Mouse (Mus musculus): ENCODE data around the gene Cap1. TPM values are rescaled to one million over a fixed set of nuclear protein-coding genes. Genes with fewer than 3 reads are reported as not detected.
A peak's percentile ranks its signal among the peaks of the same experiment; 100 is the strongest.

The Cap1 gene
- total RNA-seq (2021) = 100 to 1,000 TPM; 267 to 277 TPM

DNA sequence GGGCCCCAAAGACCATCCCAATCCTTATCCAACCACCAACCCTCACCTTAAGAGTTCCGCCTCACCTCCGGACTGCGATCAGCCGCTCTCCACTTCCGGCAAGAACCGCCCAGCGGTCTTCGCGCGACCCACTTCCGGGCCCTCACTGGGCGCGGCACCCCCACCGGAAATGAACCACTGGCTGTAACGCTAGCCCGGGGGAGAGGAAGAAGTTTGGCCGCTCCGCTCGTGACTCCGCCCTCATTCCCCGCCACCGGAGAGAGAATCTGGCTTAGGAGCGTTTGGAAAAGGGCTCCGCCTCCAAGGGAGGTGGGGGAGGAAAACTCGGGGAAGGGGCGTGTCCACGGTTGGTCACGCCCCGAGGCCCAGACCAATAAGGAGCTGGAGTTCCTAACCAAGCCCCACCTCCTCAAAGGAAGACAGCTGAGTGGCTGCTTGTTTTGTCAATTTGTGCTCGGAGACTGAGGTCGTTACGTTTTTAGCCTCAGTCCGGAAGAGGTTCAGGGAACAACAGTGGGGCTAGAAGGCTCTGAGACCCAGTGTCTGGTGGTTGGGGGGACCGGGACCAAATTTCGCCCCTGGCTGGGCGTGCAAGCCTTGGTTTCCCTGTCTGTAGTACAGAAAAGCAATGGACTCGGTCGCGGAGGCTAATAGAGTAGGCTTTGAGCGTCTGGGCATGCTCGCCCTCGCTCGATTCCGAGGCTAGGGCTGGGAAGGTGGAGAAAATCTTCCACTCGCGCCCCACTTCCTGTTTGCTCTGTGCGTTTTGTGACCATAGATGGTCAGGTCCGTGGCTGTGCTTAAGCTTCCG is at the start of gene Cap1:
Gene Cap1 (minus strand): TSS at position 289 of the 811 bp plus-strand sequence.
- intact Hi-C loops (cut with DNase I) = no loop called here

DNA sequence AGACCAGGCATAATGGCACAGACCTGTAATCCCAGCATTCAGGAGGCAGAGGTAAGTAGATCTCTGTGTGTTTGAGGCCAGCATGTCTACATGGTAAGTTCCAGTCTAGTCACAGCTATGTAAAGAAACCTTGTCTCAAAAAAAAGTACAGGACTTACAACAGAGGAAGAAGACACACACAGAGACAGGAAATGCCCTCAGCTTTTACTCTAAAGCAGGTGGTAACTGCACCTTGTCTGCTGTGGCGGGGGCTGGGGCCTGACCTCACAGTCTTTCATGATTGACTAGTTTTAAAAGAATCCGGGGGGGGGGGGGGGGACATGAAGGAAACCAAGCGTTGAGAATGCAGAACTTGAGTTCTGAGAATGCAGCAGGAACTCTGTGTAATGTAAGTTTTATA is 48.0 kb upstream of the Cap1 start:
- DNase-seq (ENCODE audit: low spot score in 2 of 2) = no peak
- intact Hi-C loops (cut with DNase I) = no loop called here

More for the DNA sequence above, at the start of gene Cap1:
- peak; percentile 98 for DNase-seq (ENCODE audit: low spot score in 2 of 2)

DNA sequence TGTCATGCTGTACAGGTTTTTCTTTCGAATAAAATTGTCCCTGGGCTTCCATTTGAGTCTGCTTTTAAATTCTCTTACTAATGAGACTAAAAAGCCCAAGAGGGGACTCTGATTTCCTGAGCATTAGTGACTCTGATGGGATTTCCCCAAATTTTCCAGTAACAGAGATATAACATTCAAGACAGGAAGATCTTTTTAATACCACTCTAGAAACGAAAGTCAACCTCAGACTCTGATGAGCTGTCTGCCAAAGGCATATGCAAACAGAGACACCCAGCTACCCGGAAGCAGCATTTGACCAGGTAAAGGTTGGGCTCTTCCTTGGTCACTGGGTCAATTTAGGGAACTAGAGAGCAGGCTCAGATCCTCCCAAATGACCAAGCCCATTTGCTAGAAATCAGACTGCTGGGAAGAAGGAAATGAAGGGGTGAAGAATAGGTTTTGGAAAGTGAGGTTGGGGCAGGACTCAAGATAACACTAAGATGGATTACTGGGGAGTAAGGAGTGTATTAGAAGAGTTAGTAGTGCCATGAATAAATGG is 47.3 kb upstream of the Cap1 start:
- intact Hi-C loops (cut with DNase I) = no loop called here
- no peak for DNase-seq (ENCODE audit: low spot score in 2 of 2)

DNA sequence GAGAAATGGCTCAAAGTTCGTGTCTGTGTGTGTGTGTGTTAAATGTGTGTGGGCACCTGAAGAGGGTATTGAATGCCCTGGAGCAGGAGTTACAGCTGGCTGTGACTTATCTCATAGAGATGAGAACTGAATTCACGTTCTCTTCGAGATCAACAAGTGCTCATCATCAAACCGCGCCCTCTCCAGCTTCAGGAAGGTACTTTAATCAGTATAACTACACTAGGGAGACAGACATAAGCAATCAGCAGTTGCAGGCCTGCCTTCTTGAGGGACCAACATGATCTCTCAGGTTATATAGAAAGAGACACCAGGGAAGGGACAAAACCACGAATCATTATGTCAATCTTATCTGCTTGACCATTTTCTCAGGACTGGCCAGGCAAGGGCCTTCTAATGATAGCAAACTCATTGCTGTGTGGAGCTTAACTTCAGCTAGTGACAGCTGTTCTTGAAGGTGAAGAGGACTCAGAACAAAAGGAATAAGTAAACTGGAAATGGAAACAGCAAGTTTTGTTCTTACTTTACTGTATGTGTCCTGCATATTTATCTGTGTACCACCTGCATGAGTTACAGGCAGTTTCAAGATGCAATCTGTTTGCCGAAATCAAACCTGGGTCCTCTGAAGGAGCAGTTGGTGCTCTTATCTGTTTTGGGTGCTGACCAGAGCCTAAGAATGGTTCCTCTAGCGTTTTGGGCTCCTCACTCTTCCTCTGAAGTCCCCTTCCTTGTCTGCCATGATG is 46.6 kb upstream of the Cap1 start:
- no peak for DNase-seq (ENCODE audit: low spot score in 2 of 2)
- intact Hi-C loops (cut with DNase I) = no loop called here

DNA sequence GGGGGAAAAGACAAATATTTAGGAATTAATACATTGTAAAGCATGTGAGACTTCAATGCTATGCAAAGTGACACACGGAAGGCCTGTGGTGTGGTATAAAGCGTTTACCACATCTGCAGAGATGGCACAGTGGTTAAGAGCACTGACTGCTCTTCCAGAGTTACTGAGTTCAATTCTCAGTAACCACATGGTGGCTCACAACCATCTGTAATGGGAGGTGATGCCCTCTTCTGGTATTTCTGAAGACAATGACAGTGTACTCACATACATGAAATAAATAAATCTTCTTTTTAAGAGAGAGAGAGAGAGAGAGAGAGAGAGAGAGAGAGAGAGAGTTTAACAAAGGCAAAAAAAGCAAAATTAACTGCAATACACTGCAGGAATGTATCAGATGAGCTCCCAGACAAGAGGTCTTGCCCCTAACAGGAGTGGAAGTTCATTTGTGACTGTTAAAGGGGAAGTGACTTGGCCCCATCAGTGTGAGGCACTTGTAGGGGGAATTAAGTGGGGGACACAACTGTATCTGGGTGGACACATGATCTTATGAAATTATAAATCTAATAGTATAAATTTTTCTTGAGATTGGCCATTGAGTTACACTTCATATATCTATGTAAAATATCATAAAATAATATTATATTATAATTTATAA is 45.2 kb upstream of the Cap1 start:
- intact Hi-C loops (cut with DNase I) = no loop called here
- DNase-seq (ENCODE audit: low spot score in 2 of 2) = no peak

DNA sequence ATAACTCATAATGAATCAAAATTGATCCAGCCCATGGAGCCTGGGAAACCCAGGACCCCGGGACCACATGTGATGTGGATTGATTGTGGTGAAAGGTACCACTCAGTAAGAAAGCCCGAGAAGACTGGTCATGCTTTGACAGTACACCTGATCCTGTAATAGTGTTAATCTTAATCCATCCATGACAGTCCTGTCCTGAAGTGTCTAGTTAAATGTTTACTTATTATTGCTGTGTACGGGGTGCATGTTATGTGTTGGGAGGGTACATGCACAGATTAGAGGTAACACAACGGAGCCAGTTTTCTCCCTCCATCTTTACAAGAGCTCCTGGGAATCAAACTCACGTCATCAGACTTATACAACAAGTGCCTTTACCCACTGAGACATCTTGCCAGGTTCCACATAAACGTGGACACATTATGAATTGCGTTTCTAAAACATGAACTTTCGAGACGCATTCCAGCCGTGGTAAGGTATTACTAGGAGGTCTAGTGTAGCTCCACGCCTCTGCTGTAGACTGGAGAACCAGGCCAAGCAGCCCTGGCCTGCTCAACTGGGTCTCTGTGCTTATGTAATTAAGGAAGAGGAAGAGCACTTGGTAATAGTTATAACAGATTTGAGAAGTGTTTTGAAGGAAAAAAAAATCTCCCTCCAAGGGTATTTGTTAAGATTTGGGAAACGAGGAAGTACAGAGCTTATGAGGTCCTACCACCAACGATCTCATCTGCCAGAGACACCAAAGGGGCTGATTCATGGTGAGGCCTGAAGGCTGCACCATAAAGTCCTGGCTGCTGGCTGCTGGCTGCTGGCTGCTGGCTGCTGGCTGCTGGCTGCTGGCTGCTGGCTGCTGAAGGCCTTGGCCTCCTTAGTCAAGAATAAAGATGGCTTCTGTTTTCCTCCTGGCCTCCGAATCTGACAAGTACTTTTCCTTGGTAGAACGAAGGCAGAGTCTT is 37.8 kb upstream of the Cap1 start:
- intact Hi-C loops (cut with DNase I) = no loop called here
- no peak for DNase-seq (ENCODE audit: low spot score in 2 of 2)

DNA sequence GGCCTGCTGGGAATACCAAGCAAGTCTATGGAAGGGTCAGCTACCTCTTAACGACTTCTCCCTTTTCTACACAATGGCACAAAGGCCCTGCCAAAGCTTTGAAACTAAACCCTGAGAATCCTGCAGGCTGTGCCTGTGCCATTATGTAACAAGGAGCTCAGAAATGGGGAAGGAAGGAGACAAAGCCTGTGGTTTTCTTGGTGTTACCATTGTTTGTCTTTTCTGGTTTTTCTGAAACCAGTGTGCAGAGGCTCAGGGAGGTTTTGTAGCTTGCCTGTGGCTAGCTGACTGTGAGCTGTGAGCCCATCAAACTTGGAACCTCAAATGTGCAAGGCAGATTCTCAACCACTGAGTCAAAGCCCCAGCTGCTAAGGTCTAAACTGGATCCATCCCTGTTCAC is 37.0 kb upstream of the Cap1 start:
- no peak for DNase-seq (ENCODE audit: low spot score in 2 of 2)
- intact Hi-C loops (cut with DNase I) = no loop called here

DNA sequence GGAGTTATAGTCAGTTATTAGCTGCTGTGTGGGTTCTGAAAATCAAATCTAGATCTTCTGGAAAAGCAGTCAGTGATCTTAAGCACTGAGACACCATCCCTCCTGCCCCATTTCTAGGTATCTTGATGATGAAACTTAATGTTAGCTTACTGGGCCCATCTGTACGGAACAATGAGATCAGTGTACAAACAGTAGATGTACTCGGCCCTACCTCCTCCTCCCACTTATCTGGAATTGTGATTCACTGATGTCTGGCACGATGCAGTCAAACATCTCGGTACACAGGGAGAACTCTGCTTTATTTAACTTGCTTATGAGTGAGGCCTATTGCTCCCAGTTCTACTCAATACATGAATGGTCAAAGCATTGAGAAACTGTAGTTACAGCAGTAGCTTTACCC is 30.1 kb upstream of the Cap1 start:
- intact Hi-C loops (cut with DNase I) = no loop called here
- no peak for DNase-seq (ENCODE audit: low spot score in 2 of 2)

DNA sequence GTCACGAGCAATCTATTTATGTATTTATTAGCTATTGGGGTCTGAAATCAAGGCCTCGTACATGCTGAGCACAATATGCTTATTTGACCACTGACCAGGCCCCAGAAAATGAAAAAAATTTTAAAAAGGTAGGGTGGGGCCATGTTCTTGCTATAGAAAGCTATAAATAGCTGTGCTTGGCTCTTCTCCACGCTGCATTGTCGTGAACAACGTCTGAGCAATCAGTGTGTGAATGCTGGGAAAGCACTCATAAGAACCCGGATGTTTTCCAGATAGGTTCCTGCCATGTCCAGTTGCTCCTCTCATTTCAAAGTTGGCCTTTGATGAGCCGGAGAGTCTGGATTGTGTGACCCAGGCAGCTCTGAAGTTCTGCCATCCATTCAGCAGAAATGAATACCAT is 28.3 kb upstream of the Cap1 start:
- intact Hi-C loops (cut with DNase I) = loop anchor here (5.0 kb wide), 1 partner anchor 168 kb away; no protein-coding TSS in a partner anchor
- DNase-seq (ENCODE audit: low spot score in 2 of 2) = no peak

DNA sequence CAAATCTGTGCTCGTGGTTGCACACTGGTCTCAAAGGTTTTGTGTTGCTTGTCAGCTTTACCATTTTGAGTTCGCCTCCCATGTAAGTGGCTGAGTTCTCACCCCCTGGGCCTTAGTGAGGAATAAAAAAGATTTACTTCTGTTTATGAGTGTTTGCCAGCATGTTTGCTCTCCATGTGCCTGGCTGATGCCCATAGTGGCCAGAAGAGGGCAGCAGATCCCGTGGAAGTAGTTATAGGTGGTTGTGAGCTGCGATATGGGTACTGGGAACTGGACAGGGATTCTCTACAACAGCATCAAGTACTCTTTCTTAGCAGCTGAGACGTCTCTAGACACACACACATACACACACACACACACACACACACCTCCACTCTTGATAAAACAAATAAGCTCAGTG is 26.8 kb upstream of the Cap1 start:
- intact Hi-C loops (cut with DNase I) = loop anchor here (5.0 kb wide), 1 partner anchor 170 kb away; no protein-coding TSS in a partner anchor
- DNase-seq (ENCODE audit: low spot score in 2 of 2) = no peak

DNA sequence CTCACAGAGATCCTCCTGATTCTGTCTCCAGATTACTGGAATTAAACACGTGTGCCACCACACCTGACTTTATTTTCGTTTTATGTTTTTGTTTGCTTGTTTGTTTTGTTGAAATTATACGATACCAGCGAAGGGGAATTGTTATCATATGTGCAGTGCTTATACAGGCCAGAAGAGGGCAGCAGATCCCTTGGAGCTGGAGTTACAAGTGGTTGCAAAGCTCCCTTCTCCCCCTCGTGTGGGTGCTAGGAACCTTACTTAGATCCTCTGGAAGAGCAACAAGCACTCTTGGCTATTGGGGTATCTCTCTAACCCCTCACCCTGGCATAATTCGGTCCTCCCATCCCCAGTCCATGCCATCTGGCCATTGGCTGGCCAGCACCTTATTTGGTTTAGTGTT is 24.7 kb upstream of the Cap1 start:
- intact Hi-C loops (cut with DNase I) = loop anchor here (5.0 kb wide), 1 partner anchor 172 kb away; no protein-coding TSS in a partner anchor
- DNase-seq (ENCODE audit: low spot score in 2 of 2) = no peak

DNA sequence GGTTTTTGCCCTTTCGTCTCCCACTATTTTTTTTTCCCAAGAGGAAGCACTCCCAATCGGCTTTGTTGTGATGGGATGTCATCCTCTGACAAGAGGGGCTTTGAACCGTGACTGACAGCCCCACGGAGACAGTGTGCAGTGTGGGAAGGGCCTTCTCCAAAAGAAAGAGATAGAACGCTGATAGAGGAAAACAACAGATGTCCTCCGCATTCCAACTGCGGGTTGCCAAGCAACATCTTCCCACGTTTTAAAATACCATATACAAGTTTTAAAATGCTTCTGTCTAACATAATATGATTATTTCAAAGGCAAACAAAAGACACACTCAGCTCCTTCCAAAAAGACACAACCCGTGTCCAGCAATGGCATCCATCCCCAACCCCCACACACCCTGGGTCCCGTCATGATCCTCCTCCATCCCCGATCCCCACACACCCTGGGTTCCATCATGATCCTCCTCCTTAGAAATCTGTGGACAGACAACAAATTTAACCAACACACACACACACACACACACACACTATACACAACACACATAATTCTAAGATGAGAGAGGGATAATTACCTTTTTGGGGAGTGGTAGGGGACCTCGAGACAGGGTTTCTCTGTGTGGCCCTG is 23.8 kb upstream of the Cap1 start:
- intact Hi-C loops (cut with DNase I) = loop anchor here (5.0 kb wide), 1 partner anchor 173 kb away; no protein-coding TSS in a partner anchor
- peak; percentile 51 to 52 for DNase-seq (ENCODE audit: low spot score in 2 of 2)

DNA sequence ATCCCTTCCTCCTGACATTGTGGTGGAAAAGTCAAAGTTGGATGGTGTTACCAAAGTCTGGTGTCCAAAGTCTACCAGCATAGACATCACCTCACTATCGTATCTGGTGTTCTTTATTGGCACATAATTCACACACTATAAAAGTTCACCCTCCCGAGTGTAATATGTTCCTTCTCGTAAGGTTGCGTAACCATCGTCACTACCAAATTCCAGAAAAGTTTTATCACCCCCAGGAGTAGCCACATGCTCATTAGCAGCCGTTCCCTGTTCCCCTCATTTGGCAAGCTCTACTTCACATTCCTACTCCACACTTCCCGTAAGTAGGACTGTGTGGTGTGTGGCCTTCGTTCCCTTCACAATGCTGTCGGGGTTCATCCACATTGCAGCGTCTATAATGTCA is 19.5 kb upstream of the Cap1 start:
- no peak for DNase-seq (ENCODE audit: low spot score in 2 of 2)
- intact Hi-C loops (cut with DNase I) = no loop called here

DNA sequence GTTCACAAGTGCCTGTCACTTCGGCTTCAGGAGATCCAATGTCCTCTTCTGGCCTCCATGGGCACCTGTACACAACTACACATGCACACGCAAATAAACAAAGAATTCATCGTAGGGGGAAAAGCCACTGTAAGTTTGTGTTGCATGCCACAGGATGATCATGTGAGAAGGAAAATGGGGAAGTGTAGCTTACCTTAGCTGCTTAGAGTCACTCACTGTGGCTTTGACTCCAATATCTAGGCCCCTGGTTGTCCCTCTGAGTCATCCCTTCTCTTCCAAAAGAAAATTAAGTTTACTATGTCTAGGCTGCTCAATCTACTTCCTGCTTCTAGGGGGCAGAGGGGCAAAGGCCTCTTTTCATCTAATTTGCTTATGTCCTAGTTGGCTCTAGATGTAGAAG is 17.9 kb upstream of the Cap1 start:
- intact Hi-C loops (cut with DNase I) = no loop called here
- DNase-seq (ENCODE audit: low spot score in 2 of 2) = no peak

DNA sequence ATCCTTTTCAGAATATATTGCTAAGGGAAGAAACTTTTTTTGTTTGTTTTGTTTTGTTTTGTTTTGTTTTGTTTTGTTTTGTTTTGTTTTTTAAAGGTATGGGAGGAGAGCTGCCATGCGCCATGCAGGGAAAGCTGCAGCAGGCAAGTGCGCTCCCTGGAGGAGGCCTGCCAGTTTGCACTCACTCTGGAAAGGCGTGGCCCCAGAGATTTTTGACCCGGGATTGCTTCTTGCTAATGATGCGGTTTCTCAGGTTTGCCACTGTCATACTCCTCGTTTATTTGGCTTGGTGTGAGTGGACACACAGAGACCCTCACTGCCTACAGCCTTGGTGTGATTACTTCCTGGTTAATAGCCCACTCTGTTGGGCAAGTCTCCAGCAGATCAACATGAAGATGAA is 16.3 kb upstream of the Cap1 start:
- intact Hi-C loops (cut with DNase I) = no loop called here

DNA sequence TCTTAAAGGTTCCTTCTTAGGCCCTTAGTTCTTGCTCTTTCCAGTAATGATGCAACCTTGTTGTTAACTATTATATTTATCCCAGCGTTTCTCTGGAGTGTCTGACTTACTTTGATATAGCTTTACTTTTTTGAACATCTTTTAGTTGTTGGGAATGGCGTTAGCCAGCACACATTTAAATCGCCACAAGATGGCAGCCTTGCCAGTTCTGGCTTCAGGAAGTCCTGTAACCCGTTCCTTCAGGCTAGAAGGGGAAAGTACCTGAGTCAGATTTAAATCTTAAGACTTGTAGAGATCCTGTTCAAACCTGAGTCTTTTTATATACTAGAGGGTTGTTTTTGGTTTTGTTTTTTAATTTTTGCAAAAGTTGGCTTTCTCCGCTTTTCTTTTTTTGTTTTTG is 12.5 kb upstream of the Cap1 start:
- intact Hi-C loops (cut with DNase I) = loop anchor here (2.0 to 5.0 kb wide), 2 partner anchors 86 to 184 kb away; no protein-coding TSS in a partner anchor

More for the DNA sequence above, 16.3 kb upstream of the Cap1 start:
- DNase-seq (ENCODE audit: low spot score in 2 of 2) = no peak

DNA sequence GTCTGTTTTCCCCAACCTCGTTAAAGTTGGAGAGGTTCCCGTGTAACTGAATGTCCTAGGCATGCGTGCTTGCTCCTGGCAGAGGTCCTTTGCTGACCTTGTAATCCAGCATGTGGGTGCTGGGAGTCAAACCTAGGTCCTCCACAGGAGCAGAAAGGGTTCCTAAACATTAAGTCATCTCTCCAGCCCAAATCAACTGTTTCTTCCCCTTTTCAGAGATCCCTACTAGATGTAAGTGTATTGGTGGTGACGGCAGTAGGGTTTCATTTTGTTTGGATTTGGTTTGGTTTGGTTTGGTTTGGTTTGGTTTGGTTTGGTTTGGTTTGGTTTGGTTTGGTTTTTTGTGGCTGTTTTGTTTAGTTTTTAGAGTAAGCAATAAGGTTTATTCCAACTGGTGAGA is 11.9 kb upstream of the Cap1 start:
- no peak for DNase-seq (ENCODE audit: low spot score in 2 of 2)
- intact Hi-C loops (cut with DNase I) = loop anchor here (2.0 to 5.0 kb wide), 2 partner anchors 87 to 185 kb away; no protein-coding TSS in a partner anchor

More for the DNA sequence above, 12.5 kb upstream of the Cap1 start:
- peak; percentile 49 to 60 for DNase-seq (ENCODE audit: low spot score in 2 of 2)

DNA sequence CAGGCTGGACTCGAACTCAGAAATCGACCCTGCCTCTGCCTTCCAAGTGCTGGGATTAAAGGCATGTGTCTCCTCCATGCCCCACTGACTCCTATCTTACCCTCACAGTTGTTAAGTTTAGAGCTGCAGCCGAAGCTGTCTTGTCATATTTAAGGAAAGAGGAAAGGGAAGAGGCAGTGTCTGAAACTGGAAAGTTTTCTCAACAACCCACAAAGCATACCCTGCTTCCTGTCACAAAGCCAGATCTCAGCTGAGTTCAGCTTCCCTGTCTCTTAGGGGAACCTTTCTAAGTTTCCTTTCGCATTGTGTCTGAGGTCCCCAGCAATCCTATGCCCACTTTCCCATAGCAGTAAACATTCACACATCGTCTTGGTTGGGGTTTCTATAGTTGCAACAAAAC is 6.3 kb upstream of the Cap1 start:
- no peak for DNase-seq (ENCODE audit: low spot score in 2 of 2)
- intact Hi-C loops (cut with DNase I) = no loop called here
